Mouse (Mus musculus) liver, adult (tissue): Measurements from ENCODE around the gene Chrne.

Source experiments
- GATA4 ChIP-seq: IDR thresholded peaks from 2 replicates; pipeline ENCODE4 v1.6.1; 2014; ENCODE audit warnings: mild to moderate bottlenecking, low read length; ENCODE audit not compliant: insufficient replicate concordance

Chrne gene

DNA sequence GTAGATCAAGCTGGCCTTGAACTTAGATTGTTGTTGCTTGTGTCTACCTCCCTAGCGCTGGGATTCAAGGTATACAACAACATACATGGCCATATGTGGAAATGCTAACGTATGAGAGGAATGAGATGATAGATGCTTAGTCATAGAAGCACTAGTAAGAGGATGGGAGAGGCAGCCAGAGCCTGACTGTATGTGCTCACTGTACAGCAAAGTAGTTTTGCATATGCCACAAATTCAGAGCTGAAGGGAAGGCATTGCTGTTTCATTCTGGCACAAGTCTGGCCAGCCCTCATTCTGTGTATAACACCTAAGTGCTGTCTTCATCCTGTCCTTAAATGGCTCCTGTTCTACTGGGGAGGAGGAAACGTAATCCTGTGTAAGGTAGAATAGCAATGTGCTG, 32.8 kb downstream of the Chrne start:
- TF ChIP-seq GATA4, result no peak

DNA sequence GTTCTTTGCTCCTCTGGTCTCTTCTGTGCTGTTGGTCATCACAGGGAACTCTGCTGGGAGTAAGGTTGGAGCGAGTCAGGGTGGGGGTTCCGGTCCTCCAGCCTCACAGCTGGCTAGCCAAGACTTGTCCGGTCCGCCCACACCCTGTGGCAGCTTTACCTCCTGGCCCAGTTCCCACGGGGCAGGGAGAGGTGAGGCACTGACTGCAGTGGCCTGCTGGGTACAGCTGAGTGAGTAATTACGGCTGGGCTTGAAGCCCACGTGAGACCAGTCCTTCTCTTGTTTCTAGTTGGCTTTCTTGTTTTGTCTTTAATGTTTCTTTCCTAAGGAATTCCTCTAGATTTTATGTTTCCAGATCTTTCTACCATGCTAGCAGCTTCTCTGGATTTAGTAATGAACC, 33.6 kb downstream of the Chrne start:
- TF ChIP-seq GATA4, result no peak

DNA sequence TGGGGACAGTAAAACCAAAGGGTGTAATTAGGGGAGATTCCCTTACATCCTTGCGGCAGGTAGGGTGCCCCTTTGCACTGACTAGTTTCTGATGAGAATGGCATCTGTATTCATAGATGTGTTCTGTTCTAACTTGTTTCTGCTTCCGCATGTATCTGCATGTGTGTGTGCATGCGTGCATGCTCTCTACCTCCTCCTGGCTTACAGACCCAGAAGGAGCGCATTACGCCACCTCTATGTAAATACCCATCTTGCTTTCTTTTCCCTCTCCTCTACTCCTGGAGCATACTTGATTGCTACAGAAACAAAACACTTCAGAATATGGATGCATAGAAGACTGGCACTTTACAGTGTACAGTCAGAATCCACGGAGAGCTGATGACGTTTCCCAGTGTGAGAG, 35.2 kb downstream of the Chrne start:
- no peak for TF ChIP-seq GATA4

DNA sequence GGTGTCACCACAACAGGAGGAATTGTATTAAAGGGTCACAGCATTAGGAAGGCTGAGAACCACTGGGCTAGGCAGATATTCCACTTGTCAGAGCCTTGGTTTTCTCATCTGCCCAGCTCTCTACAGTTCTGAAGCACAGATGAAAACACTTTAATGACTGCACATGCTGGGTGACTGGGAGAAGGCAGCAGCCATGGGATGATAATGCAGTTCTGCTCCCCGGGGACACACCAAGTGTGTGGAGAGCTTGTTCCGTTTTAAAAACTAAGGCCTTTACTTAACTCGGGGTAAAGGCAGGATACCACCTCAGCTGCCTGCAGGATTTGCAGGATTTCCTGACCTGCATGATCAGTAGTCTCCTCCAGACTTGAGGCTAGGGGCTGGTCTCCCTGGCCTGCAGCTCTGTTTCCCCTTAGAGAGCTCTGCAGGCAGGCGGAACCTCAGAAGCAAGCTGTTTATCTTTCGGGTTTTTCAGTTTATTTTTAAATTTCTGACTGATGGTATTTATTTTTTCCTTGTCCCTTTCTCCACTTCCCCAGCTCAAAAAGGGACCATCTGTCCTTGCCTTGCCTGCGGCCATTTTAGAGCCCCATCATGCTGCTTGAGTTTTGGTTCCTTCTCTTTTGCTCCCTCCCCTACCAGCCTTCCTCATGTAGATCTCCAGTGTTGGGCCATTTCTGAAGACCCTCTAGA, 35.8 kb downstream of the Chrne start:
- no peak for TF ChIP-seq GATA4

DNA sequence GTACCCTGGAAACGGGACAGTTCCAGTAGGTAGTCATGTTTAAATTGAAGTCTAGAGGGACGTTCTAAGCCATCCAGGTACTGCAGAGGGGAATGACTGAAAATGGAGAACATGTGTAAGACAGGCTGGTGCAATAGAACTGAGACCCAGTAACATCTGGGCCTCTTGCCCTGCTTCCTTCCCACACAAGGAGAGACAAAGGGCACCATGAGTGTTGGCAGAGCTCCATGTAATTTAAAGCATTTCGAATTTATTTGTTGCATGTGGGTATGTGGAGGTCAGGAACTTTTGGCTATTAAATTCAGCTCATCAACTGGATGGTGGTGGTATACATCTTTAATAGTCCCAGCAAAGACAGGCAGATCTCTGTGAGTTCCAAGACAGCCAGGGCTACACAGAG, 36.8 kb downstream of the Chrne start:
- no peak for TF ChIP-seq GATA4

DNA sequence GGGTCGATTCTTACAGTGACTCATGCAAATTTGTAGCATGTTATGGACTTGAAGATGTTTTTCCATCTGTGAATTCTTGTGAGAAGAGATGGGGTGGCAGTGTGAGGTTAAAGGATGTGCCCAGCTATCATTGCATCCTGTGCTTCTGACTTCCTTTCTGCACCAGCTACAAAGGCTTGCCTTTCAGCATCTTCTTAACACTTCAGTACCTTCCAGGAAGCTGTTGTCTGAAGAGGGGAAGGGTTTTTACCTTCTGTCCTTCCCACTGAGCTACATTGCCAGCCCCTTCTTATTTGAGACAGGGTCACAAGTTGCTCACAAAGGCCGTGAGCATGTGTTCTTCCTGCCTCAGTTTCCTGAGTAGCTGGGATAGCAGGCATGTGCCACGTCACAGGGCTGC, 38.1 kb downstream of the Chrne start:
- no peak for TF ChIP-seq GATA4

DNA sequence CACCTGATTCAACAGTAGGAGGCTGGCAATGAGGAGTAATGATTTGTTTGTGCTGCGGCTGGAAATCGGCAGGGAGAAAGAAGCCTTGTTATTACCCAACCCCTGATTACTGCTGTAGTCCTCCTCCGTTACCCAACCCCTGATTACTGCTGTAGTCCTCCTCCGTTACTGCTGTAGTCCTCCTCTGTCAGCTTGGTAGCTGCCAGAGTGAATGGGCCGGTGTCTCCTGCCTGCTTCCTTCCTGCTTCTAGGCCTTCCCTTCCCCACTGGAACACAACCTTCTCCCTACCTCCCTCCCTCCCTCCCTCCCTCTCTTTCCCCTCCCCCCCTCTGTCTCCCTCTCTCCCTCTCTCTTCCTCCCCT, 38.7 kb downstream of the Chrne start:
- no peak for TF ChIP-seq GATA4

DNA sequence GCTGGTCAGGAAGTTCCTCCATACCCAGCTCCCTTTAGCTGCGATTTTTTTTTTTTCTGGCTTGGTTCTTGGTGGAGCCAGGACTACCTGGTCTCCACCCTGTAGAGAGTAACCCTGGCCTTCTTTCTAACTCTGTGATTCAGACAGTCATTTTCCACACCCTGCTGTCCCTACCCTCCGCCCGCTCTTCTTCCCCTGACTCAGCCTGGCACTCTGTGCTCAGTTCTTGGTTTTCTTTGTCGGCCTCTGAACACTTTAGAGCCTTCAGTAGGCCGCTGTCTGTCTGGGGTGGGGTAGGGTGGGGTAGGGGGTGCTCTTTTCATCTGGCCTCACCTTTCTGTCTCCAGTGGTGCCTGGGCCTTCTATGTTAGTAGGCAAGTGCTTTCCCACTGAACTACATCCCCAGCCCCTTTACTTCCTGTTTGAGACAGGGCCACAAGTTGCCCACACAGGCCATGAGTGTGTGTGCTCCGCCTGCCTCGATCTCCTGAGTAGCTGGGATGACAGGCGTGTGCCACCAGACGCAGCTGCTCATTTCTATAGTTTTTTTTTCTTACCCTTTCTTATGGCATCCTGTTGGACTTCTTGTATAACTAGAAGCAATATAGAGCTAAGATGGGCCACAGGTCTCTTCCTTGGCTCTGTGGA, 39.2 kb downstream of the Chrne start:
- TF ChIP-seq GATA4, result no peak

DNA sequence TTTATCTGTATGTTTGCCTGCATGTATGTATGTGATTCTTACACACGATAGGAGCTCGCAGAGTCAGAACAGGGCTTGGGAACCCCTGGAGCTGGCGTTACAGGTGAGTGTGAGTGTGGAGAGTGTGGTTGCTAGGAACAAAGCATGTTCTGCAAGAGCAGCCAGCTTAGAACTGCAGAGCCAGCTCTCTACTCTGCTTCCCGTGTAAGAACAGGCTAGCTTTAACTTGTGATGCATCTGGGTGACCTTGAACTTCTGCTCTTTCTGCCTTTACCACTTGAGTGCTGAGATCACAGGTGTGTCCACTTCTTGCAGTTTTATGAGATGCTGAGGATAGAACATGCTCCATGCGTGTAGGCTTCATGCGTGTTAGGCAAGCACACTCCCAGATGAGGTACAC, 40.1 kb downstream of the Chrne start:
- TF ChIP-seq GATA4, result no peak

DNA sequence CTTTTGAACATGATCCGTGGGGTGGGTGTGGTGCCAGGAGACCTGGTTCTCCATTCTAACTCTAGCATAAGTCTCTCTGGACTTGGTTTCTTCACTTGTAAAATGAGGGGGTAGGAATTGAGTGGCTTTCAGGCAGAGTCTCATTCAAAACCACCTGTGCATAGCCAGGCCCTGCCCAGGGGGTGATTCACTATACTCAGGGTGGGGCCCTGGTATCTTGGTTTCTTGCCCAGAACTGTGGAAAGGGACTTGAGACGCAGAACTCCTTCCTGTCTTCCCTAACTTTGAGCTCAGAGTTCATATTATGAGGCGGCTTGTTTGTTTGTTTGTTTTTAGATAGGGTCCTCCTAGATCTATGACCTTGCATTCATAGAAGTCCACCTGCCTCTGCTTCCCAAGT, 41.8 kb downstream of the Chrne start:
- no peak for TF ChIP-seq GATA4

DNA sequence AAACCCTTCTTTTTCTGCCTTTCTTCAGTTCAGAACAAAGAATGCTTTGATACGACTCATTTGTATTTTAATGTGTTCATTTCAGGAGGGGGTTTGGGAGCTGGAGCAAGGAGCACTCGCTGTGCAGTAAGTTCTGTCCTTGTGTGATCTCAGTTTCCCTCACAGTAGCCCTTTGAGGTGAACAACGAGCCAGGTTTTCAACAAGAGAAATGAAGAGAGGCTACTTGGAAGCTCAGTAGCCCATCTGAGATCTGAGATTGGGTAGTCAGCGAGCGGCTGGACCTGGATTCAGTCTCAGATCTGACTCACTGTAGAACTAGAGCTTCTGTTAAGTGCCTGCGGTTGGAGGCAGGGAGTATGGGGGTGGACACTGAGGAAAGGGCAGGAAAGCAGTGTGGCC, 45.1 kb downstream of the Chrne start:
- no peak for TF ChIP-seq GATA4

DNA sequence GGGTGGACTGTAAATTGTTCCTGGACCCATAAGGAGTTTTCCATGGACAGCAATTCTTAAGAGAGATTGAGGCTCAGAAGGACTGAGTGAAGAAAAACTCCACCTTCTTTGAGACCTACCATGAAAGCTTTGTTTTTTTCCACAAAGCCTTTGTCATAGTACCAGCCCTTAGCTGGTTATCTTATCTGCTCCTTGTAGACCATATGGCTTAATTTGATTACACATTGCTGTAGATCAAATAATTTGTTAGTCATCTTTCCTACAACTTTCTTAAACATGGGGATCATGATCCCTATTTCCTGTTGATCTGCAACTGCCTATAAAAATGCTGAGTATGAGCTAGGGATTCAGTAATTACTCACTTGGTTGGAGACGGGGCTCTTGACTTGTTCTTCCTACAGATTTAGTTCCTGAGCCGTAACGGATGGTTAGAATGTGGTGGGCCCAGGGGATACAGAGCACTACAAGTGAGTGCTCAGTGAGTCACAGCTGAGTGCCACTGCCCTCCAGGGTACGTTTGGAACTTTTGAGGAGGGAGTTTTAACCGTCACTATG, 46.6 kb downstream of the Chrne start:
- peak; percentile 25; the same call in 1 of the 2 replicates for TF ChIP-seq GATA4

DNA sequence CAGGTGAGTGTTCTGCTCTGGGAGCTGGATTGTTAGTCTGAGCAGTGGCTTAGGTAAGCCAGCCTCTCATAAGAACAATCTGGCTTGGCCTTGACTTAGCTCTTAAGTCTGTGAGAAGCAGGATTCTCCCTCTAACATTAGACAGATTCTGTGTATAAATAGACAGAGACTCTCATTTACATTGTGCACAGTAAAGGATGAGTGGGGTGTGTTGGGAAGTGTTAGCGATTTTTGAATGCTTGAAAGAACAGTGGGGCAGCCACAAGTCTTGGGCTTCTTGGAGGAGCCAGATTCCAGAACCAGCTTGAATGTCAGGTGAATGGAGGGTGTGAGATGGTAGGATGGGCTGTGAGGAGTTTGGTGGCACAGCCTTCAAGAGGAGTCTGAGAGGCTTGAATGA, 47.4 kb downstream of the Chrne start:
- no peak for TF ChIP-seq GATA4

DNA sequence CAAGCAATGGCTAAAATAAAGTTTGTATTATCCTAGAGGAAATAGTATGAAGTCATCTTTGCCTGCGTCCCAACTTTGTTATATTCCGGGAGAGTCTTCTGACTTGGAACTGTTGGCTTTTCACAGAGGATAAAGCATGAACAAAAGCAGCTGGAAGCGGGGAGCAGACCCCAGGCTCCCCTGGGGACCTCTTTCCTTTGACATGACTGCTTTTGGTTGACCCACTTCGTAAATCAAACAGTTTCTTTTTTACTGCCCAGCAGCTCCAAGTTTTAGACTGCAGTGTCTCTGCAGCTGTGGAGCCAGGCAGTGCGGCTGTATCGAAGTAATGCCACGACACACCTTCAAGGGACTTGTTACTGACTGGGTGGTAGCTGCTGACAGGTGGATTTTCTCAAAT, 52.4 kb downstream of the Chrne start:
- TF ChIP-seq GATA4, result no peak
